Mouse (Mus musculus) megakaryocyte-erythroid progenitor cell, adult 5 weeks (primary cell): ENCODE results near the gene Nadk2. TPM values are rescaled to one million over a fixed set of nuclear protein-coding genes. Genes with fewer than 3 reads are reported as not detected.

Source experiments
- polyA plus RNA-seq: library from polyadenylated mRNA; stranded (reverse); fragments of >175 nt; gene quantifications from 2 replicates; pipeline ENCODE4 v1.2.3, GENCODE M21; 2012

Nadk2 gene
- 37.4 and 37.7 TPM in 2 replicates for polyA plus RNA-seq

DNA sequence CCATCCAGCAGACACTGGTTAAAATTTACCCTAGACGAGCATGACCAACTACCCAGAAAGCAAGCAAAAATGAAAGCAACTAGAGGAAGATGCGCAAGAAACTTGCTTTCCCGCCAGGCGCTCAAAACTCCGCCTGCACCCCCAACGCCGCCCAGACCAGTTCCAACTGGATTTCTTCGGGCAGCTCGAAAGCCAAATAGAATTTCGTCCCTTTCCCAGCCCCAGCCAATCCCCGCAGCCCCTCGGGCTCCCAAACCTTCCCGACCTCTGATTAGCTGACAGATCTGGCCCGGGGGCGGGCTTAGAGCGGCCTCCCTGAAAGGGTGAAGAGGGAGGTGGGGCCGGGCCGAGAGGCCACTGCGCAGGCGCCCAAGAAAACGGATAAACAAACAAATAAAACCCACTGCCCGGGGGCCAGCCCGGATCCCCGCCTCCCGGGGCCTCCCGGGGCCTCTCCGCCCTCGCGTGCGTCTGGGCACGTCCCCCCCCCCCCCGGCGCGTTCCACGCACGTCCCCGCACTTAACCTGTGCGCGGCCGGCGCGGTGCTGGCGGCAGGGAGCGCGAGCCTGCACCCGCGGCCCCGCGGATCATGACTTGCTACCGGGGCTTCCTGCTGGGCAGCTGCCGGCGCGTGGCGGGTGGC, at the start of gene Nadk2:
TSS of gene Nadk2 (plus strand) at position 349 of the 644 bp plus-strand sequence.

DNA sequence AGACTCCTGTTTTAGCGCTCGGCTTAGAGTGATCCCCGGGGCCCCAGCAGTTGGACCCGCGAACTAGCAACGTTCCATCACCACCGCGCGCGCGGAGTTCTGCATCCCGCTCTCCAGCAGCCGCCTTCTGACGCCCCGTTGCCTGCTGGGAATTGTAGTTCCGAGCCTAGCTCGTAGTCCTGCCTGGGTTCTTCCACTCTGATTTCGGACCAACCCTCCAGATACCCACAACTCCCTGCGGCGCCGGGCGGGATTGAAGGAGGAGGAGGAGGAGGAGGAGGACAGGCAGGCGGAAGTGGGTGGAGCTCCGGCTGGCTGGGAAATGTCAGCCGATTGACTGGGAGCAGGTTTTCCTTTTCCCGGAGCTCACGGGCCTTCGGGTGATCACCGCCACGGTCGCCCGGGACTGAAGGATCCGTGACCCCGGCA, 69.2 kb downstream of the Nadk2 start, which contains the start of gene Lmbrd2:
TSS of gene Lmbrd2 (plus strand) at position 299 of the 429 bp plus-strand sequence.

DNA sequence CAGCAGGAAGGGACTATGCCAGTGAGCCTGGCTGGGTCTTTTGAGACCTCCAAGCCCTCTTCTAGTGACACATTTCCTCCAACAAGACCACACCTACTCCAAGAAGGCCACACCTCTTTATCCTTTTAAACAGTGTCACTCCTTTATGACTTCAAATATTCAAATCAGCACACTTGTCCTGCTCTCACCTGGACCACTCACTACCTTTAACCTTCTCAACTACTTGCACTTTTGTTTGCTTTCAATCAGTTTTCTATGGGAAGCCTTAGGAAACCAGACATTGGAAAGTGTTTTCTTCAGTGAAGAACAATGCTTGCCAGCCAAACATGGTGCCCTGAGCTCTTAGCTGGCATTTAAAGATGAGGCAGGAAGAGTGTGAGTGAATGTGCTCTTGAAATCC, 84.3 kb downstream of the Nadk2 start, which contains the start of gene Skp2:
TSS of gene Skp2 (minus strand) at position 101 of the 400 bp plus-strand sequence.

Other genes starting within 250 kb of the Nadk2 start
- not detected in 2 replicates for gene Ranbp3l, start 103.3 kb upstream of the Nadk2 start, polyA plus RNA-seq
- gene Lmbrd2, start 69.3 kb downstream of the Nadk2 start, polyA plus RNA-seq = 0.30 and 0.41 TPM in 2 replicates
- 2.1 and 3.5 TPM in 2 replicates for gene Skp2, start 84.2 kb downstream of the Nadk2 start, polyA plus RNA-seq
- not detected in 2 replicates for gene Ugt3a1, start 205.6 kb downstream of the Nadk2 start, polyA plus RNA-seq